Mouse (Mus musculus): ENCODE data around the gene Snrpf. TPM values are rescaled to one million over a fixed set of nuclear protein-coding genes. Genes with fewer than 3 reads are reported as not detected.
"Not testable (repeated sequence)": the region's sequence is repeated elsewhere in the genome, so short reads cannot be mapped to it uniquely, and the experiment has no call there.

Gene Snrpf
- total RNA-seq, 4 experiments from 2014 or later, result 7.5 to 12.3 (median 10.9) TPM

DNA sequence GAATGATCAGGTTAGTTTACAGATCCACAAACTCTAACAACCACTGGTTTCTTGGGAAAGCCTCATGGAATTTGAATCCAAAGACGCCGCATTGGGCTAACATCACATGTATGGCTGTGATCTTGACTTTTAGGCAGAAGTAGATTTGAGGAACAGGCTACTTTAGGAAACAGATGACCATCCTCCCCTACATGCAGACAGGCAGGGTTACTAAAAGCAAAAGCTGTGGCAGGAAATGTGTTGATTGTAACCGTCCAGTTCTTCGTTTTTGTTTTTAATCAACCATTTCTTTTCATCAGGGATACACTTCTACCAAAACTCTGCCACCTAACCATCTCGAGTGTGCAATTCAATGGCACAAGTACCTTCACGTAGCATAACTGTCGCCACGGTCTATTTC is 13.5 kb downstream of the Snrpf start:
- no peak for DNase-seq (ENCODE audit: low spot score)

DNA sequence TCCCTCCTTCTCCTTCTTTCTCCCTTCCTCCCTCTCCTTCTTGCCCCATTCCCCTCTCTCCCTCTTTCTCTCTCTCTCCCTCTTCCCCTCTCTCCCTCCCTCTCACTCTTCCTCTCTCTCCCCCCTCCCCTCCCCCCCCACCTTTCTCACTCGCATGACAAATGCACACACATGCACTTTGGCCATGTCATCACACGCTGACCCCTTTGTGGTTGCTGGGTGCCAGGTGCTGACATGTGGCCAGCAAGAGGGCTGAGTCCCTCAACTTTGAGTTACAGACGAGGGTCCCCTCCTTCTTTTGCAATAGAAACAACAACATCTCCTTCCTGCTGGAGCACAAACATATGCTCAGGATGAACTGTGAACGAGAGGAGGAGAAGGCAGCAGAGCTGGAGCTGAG is 14.5 kb downstream of the Snrpf start:
- no peak for DNase-seq (ENCODE audit: low spot score)

DNA sequence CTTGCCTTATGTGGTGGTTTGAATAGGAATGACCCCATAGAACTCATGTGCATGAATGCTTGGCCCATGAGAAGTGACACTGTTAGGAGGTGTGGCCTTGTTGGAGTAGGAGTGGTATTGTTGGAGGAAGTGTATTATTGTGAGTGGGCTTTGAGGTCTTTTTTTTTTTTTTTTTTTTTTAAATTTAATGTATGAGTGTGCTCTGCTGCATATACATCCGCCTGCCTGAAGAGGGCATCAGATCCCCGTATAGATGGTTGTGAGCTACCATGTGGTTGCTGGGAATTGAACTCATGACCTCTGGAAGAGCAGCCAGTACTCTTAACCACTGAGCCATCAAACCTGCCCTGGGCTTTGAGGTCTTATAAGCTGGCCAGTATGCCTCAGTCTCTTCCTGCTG is 17.3 kb downstream of the Snrpf start:
- DNase-seq (ENCODE audit: low spot score), result no peak

DNA sequence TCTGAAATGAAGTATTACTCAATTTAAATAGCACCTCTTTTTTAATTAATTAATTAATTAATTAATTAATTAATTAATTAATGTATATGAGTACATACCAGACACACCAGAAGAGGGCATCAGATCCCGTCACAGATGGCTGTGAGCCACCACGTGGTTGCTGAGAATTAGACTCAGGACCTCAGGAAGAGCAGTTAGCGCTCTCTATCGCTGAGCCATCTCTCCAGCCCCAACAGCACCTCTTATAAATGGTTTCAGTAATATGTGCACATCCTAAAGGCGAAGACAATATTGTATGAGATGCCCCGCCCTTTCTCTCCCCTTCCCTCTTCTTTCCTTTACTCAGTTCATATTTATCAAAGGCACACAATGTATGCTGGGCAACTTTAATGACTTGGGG is 20.8 kb downstream of the Snrpf start:
- no peak for DNase-seq (ENCODE audit: low spot score)

DNA sequence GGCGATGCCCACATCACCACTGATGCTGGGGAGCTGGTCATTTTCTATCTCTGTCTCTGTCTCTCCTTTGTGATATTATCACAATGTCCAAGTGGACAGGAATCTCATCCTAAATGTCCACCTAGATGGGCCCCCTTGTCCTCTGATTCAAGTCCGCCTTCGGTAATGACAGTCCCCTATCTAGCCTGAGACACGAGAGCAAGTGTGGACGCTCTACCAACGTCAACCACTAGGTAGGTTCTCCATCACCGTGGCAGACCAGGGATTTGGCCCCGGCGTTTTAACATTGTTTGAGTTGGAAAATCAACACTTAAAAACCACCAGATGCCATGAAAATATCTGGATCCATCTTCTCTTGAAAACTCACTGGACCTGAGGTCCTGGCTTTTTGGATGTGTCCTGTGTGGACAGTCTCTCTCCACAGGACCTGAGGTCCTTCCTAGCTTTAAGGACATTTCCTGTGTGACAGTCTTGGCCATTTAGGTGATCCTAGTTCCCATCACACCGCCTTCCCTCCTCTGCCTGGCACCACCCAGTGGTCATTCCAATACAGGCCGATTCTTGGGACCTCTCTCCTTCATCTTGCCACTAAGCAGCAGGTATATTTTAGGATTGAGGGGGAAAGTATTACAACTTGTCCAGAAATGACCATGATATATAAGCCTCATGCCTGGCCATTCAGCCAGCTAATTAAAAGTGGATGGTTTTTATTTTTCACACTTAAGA is 21.5 kb downstream of the Snrpf start:
- DNase-seq (ENCODE audit: low spot score), result no peak

DNA sequence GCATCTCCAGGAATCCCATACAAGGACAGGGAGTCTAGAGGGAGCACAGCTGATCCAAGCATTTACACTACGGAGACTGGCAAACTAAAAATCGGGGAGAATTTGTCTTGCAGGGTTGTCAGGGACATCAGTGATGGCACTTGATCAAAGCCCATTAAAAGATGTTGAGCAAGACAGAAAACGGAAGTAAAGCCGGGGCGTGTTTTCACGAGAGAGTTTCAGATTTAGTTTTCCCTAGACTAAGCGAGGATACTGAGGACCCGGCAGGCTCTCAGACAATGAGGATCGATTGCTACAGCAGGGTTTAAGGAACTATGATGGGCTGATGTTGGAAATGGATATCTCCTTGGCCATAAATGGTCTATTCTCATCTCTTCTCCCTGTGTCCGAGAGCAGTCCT is 22.4 kb downstream of the Snrpf start:
- no peak for DNase-seq (ENCODE audit: low spot score)

DNA sequence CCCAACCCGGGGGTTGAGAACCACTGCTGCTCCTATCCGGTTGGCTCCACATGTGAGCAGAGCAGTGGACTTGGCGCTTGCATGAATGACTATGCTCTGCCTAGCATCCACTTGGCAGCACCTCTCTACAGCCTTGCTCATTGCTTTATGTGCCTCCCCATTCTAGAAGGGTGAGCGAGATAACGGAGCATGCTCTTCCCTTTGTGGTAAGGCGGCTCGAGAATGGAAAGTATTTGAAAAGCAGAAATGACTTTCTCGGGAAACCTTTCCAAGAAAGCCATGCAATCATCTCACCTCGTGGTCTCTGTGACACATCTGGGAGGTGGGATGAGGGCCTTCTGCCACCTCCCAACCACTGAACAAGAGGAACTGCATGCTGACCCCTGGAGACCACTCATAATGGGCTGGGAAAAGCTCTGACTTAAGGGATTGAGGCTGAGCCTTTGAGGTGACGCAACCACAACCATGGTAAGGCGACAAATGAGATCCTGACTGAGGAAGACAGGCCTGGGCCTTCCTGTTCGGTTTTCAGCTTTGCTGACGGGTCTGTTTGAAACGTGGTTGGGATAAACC is 24.9 kb downstream of the Snrpf start:
- DNase-seq (ENCODE audit: low spot score), result no peak

DNA sequence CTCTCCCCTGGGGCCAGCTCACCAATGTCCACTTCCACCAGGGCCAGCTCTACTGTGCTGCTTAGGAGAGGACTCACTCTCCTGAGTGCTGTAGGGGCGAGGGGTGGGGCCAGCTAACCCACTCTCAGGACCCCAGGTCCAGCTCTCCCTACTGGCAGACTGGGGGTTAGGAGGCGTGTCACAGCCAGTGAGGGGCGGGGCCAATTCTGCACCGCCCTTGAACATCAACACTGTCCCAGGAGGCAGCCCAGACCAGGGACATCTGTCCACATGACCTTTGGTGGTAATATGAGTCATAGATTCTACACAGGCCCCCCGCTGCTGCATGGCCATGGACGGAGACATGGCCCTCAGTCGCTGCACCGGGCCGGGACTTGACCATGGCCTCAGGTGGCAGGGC is 29.7 kb downstream of the Snrpf start:
- DNase-seq (ENCODE audit: low spot score), result no peak

DNA sequence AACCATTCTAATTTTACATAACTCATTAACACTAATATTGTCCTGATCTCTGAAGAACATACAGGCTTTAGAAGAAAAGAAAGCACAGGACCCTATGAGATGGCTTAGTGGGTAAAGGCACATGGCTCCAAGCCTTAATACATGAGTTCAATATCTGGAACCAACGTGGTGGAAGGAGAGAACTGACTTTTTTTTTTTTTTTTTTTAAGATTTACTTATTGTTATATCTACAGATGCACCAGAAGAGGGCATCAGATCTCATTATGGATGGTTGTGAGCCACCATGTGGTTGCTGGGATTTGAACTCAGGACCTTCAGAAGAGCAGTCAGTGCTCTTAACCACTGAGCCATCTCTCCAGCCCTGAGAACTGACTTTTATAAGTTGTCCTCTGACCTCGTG is 31.5 kb downstream of the Snrpf start:
- not testable (repeated sequence) for DNase-seq (ENCODE audit: low spot score)

DNA sequence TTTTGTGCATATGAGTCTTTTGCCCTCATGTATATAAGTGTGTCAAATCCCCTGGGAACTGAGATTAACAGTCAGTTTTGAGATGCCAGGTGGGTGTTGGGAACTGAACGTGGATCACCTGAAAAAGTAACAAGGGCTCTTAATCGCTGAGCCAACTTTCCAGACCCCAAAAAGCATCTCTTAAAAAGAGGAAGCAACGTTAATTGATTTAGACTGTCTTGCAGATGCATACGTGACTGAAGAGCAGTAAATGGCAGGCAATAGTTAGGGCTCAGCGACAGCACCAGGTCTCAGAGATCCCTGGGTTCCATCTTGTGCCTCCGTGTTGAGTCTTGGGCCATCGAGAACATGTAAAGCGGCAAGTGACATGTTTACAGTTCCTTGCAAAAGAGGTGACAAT is 36.9 kb downstream of the Snrpf start:
- DNase-seq (ENCODE audit: low spot score), result no peak

DNA sequence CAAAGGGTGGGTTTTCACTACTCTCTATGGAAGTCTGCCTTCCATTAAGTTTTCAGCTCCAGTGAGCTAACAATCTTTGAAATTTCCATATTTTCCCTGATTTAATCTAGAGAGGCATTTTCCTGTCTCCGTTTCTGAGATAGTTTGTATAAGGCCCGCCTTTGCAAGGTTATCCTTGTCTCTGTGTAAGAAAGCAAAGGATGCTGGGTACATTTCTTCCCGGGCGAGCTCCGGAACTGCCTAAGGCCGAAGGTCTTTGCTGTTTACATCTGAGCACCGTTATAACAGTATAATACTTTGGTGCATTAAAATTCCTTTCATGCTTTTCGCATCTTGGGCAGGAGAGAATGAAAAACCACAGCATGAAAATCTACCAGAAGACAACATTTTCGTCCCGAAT is 39.7 kb downstream of the Snrpf start:
- no peak for DNase-seq (ENCODE audit: low spot score)

DNA sequence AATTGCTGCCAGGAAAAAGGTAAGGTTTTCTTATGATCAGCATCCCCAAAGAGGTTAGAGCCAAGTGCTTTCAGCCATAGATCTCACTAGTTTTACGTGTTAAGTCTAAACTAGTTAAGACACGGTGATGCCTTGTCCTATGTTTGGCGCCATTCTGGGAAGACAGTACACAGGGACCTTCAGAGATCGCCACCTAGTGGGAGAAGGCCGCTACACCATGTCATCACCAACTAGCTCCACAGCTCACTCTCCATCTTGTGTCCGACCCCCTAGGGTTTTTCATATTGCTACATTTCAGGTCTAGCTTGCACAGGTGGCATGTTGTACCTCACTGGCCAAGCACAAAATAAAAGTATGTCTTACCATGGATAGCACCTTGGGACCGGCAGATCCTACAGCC is 40.5 kb downstream of the Snrpf start:
- DNase-seq (ENCODE audit: low spot score), result peak; percentile 70

DNA sequence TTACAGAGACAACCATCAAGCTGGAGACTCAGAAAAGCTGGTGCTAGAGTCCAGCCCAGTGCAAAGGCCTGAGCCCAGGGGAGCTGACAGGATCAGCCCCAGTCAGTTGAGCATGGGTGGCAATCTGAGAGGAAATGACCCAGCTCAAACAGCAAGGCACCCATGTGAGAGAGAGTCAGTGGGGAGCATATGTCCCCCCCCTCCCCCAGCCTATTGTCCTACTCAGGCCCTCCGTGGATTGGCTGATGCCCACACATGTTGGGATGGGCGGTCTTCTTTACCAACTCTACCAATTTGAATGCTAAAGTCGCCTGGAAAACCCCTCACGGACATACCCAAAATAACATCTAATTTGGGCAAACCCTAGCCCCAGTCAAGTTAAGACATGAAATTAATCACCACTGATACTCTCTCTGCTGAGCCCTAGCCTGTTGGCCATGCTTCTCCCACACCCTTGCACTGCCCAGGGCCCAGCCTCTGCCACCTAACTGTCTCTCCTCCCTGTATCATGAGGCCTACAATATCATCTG is 41.7 kb downstream of the Snrpf start:
- DNase-seq (ENCODE audit: low spot score), result no peak

DNA sequence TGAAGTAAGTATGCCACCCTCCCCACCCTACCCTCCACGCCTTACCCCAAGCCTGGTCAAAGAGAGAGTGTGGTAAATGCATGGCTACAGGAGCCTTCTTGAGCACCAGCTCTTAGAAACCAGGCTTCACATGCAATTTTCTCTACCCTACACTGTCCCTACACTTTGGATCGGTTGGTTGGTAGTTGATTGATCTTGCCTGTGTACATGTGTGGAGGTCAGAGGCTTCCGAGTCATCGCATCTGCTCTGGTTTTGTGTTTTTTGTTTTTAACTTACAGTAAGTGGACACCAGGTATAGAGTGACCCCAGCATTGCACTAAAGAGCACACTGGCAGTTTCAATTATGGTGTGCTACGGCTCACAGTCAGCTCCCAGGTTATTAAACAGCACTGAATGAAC is 45.3 kb downstream of the Snrpf start:
- DNase-seq (ENCODE audit: low spot score), result no peak

DNA sequence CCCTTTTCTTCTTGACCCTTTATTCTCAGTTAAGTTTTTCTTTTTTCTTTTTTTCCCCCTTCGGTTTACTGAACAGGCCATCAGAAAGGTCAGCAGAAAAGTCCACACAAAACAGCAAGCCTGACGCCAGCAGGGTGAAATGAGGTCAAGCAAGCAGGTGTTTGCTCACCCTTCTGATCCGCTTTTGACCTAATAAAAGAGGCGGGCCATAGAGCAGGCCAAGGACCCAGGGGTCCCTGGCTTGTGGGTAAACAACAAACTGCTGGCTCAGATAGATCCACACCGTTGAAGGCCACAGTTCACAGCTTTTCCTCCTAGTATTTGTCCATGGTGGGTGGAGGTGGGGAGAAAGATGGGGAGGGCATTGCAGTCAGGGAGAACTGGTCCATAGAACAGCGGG is 46.3 kb downstream of the Snrpf start:
- no peak for DNase-seq (ENCODE audit: low spot score)

DNA sequence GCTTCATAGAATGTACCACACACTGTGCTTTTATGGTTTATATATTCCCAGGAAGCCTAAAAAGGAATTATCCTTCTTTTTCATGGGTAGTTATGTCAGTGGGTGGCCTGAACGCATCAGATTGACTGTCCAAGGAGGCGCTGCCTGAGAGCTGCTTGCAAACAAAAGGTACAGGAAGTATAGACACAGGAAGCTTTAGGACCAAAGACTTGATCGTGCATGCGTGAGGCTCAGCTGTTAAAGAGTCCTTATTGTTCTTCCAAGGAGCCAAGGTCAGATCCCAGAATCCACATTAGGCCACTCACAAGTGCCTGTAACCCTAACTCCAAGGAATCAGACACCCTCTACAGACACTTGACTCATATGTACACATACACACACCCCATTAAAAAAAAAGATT is 47.1 kb downstream of the Snrpf start:
- no peak for DNase-seq (ENCODE audit: low spot score)

DNA sequence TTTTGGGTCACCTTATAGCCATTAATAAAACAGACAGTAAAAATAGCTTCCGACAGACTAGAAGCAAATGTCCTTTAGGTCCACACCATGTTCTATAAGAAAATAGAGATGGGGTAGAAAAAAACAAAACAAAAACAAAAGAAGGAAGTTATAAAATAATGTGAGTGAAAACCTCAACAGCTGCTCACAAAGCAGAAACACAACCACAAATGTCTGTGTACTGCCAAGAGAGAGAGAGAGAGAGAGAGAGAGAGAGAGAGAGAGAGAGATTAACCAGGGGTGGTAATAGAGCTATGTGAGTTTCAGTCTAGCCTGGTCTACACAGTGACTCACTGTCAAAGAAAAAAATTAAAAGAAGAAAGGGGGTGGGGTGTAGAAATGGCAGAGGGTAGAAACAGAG is 47.9 kb downstream of the Snrpf start:
- DNase-seq (ENCODE audit: low spot score), result no peak

DNA sequence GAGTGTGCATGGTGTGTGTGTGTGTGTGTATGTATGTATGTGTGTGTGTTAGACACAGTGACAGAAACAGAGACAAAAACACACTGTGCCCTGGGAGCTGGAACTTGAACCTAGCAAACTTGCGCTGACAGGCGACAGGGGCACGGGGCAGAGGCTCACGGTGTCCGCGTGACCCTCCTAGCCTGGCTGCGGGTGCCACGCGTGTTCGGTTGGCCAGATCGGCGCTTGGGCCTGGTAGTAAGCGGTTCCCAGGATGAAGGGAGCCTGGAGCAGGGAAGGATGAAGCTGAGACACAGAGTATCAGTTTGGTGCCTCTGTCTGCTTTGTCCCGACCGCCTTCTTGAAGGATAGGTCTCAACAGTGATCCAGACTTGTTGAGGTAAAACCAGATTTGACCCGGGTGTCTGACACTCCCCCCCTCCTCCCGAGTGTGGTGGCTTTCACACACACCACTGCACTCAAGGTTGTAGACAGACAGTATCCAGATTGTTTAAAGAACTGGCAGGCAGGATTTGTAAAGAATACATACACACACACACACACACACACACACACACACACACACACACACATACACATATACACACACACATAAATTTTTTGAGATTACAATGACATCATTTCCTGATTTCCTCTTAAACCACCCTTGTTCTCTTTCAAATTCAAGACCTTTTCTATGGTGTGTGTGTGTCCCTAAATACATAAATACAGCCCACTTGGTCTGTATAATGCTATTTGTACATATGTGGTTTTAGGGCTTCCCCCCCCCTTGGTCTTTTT is 48.9 kb downstream of the Snrpf start, which contains the start of gene Ccdc38:
Gene Ccdc38, plus strand, starts transcription at position 202 of the 780 bp plus-strand sequence.
- DNase-seq (ENCODE audit: low spot score), result no peak

DNA sequence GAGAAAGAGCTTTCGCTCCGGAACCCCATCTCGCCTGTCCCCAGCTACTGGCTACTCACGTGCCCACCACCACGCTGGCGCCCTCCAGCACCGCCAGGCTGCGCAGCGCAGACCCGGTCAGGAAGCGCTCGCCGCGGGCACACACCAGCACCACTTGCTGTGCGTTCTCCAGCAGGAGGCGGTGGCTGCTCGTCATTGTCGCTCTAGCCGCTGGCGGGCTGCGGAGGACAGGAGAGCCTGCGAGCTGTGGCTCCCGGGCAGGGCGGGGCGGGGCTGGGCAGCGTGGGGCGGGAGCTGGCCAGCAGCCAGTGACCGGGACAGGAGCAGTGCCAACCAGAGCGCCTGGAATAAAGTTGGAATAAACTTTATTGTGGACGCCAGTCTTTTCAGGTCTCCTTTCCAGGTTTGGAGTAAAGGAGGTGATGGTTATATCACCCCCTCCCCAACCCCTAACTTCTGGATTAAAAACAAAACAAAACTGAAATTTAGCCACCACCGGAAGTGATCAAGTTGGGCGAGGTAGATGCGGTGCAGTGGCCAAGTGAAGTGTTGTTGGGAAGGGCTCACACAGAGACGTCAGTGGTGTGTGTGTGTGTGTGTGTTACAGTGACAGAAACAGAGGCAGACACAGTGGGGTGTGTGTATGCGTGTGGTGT is 49.6 kb downstream of the Snrpf start, which contains the start of gene Amdhd1:
Gene Amdhd1, minus strand, starts transcription at position 259 of the 656 bp plus-strand sequence.
- peak; percentile 72 for DNase-seq (ENCODE audit: low spot score)

DNA sequence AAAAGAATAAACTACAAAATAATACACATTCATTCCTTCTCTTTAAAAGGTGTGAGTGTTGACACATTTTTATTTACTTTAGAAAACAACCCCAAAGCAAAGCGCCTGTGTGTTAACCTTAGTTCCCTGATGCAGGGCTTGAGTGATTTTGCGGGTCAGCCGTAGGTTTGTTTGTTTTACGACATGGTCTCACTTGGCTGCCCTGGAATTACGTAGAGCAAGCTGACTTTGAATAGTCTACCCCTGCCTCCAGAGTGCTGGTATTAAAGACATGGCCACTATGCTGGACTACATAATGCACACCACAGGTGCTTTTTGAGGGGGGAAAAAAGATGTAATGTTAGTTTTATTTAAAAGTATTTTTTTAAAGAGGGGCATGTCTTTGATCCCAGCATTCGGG is 50.7 kb downstream of the Snrpf start:
- no peak for DNase-seq (ENCODE audit: low spot score)

DNA sequence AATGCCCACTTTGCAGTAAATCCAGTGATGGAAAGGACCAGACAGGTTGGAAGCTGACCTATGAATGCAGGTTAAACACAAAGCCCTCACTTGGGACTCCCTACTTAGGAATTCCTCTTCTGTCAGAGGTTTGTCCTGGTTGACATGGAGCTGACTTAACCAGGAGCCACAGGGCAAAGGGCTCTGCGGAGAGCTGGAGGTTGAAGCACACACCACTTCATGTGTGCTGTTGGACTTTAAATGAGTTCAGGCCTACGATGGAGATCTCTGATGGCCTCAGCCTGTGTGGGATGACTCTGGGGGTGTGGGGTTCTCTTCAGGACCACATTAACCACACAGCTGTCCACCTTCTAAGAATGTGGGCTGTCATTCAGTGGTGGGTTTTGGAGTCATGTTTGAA is 51.2 kb downstream of the Snrpf start:
- no peak for DNase-seq (ENCODE audit: low spot score)
